Mouse (Mus musculus) myocyte (in vitro differentiated cells): ENCODE measurements at regions not wholly inside any gene's neighbourhood (a gene's known extent, or its start where the extent isn't known, plus 50 kb on each side); places are given as distances from the start of the nearest gene placed in this dataset.

Source experiments
- H3K27me3 ChIP-seq: one replicate; pipeline ENCODE4 v1.6.1; 2011; ENCODE audit not compliant: control insufficient read depth, insufficient read depth, insufficient read length
- H3K36me3 ChIP-seq: one replicate; pipeline ENCODE4 v1.6.1; 2011; ENCODE audit not compliant: control insufficient read depth, insufficient read depth
- H3K4me2 ChIP-seq: one replicate; pipeline ENCODE4 v1.6.1; 2011; ENCODE audit warnings: low read depth, control low read depth
- H3K4me3 ChIP-seq: one replicate; pipeline ENCODE4 v1.5.1; 2011; ENCODE audit warnings: mild to moderate bottlenecking, control low read depth, moderate library complexity
- H3K79me2 ChIP-seq: one replicate; pipeline ENCODE4 v1.6.1; 2011; ENCODE audit not compliant: control insufficient read depth, insufficient read depth
- H3ac ChIP-seq: one replicate; pipeline ENCODE4 v1.6.1; 2011; ENCODE audit not compliant: control insufficient read depth, insufficient read length
- CEBPB ChIP-seq: IDR thresholded peaks from 2 replicates; pipeline ENCODE4 v1.6.1; 2011; ENCODE audit warnings: mild to moderate bottlenecking, moderate library complexity; ENCODE audit not compliant: poor library complexity, insufficient read depth, severe bottlenecking
- E2F4 ChIP-seq: IDR thresholded peaks from one replicate; pipeline ENCODE4 v1.6.1; 2011; ENCODE audit warnings: mild to moderate bottlenecking, control low read depth, moderate library complexity; ENCODE audit not compliant: insufficient read depth
- MAX ChIP-seq: IDR thresholded peaks from one replicate; pipeline ENCODE4 v1.6.1; 2011; ENCODE audit warnings: low read depth, mild to moderate bottlenecking, control low read depth
- MYOD1 ChIP-seq, 3 experiments: IDR thresholded peaks; one replicate each; pipeline ENCODE4 v1.6.1; 2011; ENCODE audit warnings: control low read depth in 2 of 3, low read depth in 2 of 3, mild to moderate bottlenecking in 2 of 3, moderate library complexity in 1 of 3; ENCODE audit not compliant: insufficient read length in 2 of 3, control insufficient read depth in 1 of 3
- MYOG ChIP-seq, 3 experiments: IDR thresholded peaks; one replicate each; pipeline ENCODE4 v1.6.1; 2011; ENCODE audit warnings: control low read depth in 2 of 3, low read depth in 2 of 3, mild to moderate bottlenecking in 2 of 3; ENCODE audit not compliant: insufficient read length in 2 of 3, control insufficient read depth in 1 of 3, insufficient read depth in 1 of 3
- POLR2A ChIP-seq: IDR thresholded peaks from one replicate; pipeline ENCODE4 v1.6.1; 2011; ENCODE audit warnings: low read depth, mild to moderate bottlenecking, control low read depth, moderate library complexity; ENCODE audit not compliant: insufficient read length
- POLR2AphosphoS2 ChIP-seq: IDR thresholded peaks from one replicate; pipeline ENCODE4 v1.6.1; 2011; ENCODE audit warnings: low read depth, control low read depth; ENCODE audit not compliant: insufficient read length
- REST ChIP-seq: IDR thresholded peaks from one replicate; pipeline ENCODE4 v1.6.1; 2011; ENCODE audit warnings: mild to moderate bottlenecking, control low read depth, moderate library complexity; ENCODE audit not compliant: insufficient read depth, insufficient read length
- SRF ChIP-seq: IDR thresholded peaks from one replicate; pipeline ENCODE4 v1.6.1; 2011; ENCODE audit warnings: low read depth; ENCODE audit not compliant: control insufficient read depth, insufficient read length
- TCF12 ChIP-seq: IDR thresholded peaks from one replicate; pipeline ENCODE4 v1.6.1; 2011; ENCODE audit warnings: mild to moderate bottlenecking, control low read depth; ENCODE audit not compliant: poor library complexity, insufficient read depth, severe bottlenecking
- TCF3 ChIP-seq: IDR thresholded peaks from one replicate; pipeline ENCODE4 v1.6.1; 2011; ENCODE audit warnings: low read depth, control low read depth; ENCODE audit not compliant: insufficient read length
- USF1 ChIP-seq: IDR thresholded peaks from one replicate; pipeline ENCODE4 v1.6.1; 2011; ENCODE audit warnings: low read depth, mild to moderate bottlenecking, control low read depth, moderate library complexity

- H3K27me3 ChIP-seq = no peaks in the 10 kb centered on the region
- no peaks in the 10 kb centered on the region for H3K79me2 ChIP-seq
- no peaks in the 10 kb centered on the region for H3K36me3 ChIP-seq
- no peak overlapping the region for H3K4me3 ChIP-seq
- H3K4me2 ChIP-seq = no peak overlapping the region
- no peak overlapping the region for H3ac ChIP-seq
- TF ChIP-seq POLR2AphosphoS2 (no peak), MYOD1 (IDR thresholded peaks at IDR 0.05; ENCODE audit: control insufficient read depth in 1 of 3, insufficient read length in 2 of 3, low read depth in 2 of 3) (peak in 2 of 3 experiments; percentile 23 to 59)
Measured at GRCm38 (mm10) chr5:76420606-76421005, 57.0 kb upstream of the Nmu start.

DNA sequence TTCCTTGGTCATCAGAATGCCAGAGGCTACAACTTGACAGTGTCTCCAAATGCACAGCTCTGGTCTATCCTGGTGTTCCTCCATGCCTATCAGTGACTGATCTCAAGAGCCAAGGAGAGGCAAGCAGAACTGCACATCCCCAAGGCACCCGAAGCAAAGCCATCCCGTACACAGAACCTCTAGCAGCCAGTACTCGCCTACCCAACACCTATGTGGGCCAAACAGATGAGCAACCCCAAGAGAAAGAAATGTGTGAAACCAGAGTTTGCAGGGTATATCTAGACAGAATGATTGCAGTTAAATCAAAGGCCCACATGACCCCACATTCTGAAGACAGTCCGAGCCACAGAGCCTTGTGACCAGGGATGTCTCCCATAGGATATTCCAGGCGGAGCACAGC, 60.0 kb upstream of the Nmu start:
- Histone ChIP-seq H3K4me2 (no peak overlapping the region), H3K79me2 (no peaks in the 10 kb centered on the region), H3ac (no peak overlapping the region), H3K4me3 (no peak overlapping the region), H3K27me3 (no peaks in the 10 kb centered on the region), H3K36me3 (no peaks in the 10 kb centered on the region)
- TF ChIP-seq POLR2AphosphoS2 (no peak), REST (no peak), USF1 (no peak), MYOD1 (IDR thresholded peaks at IDR 0.05; ENCODE audit: control insufficient read depth in 1 of 3, insufficient read length in 2 of 3, low read depth in 2 of 3) (no peak), TCF3 (no peak), E2F4 (no peak), SRF (no peak)

DNA sequence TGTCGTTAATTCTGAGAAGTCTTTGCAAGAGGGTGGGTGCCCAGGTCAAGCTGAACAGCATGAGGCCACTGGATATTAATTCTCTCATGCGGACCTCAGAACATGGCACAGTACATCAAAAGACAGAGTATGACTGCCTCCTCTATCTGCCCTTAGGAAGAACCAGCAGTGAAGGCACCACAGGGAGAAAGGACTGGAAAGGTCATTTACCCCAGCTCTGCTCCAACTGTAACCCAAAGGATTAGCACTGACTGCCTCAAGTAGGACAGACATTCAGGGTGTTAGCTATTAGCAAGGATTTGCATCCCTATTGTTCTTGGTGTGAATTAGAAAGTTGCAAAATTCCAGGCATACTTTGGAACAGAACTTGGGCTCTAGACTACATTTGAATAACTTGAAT, 58.2 kb upstream of the Gm7271 start:
- Histone ChIP-seq H3K27me3 (no peaks in the 10 kb centered on the region), H3K4me3 (no peak overlapping the region), H3K36me3 (no peaks in the 10 kb centered on the region), H3K4me2 (no peak overlapping the region), H3K79me2 (no peaks in the 10 kb centered on the region), H3ac (no peak overlapping the region)
- TF ChIP-seq POLR2AphosphoS2 (no peak), TCF12 (no peak), REST (no peak), SRF (no peak), MYOD1 (IDR thresholded peaks at IDR 0.05; ENCODE audit: control insufficient read depth in 1 of 3, insufficient read length in 2 of 3, low read depth in 2 of 3) (no peak), POLR2A (no peak), USF1 (no peak), TCF3 (no peak), MAX (no peak), MYOG (IDR thresholded peaks at IDR 0.05; ENCODE audit: control insufficient read depth in 1 of 3, insufficient read depth in 1 of 3, insufficient read length in 2 of 3, low read depth in 2 of 3) (no peak), E2F4 (no peak), CEBPB (no peak)

DNA sequence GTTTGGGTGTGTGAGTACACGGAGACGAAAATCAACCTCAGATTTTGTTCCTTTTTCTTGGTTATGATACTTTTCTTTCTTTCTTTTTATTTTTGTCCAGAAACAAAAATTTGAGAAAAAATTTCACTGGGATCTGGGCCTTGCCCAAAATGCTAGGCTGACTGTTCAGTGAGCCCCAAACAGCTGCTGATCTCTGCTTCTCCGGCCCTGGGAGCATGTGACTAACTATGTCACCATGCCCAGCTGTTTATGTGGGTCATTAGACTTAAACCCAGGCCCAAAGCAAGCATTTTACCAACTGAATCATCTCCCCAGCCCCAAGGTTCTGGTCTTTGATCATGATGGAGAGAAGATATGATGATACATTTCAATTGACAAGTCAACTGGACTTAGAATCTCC, 56.3 kb upstream of the Gm7271 start:
- Histone ChIP-seq H3K27me3 (no peaks in the 10 kb centered on the region), H3K79me2 (no peaks in the 10 kb centered on the region), H3ac (no peak overlapping the region), H3K36me3 (no peaks in the 10 kb centered on the region), H3K4me3 (no peak overlapping the region), H3K4me2 (peak overlapping the region; percentile 13)
- no peak for TF ChIP-seq POLR2A
- TF ChIP-seq MYOG (IDR thresholded peaks at IDR 0.05; ENCODE audit: control insufficient read depth in 1 of 3, insufficient read depth in 1 of 3, insufficient read length in 2 of 3, low read depth in 2 of 3) = peak in 1 of 3 experiments; percentile 31
- TF ChIP-seq USF1 = peak; percentile 54
- TF ChIP-seq MYOD1 (IDR thresholded peaks at IDR 0.05; ENCODE audit: control insufficient read depth in 1 of 3, insufficient read length in 2 of 3, low read depth in 2 of 3) = peak in 2 of 3 experiments; percentile 58 to 67

DNA sequence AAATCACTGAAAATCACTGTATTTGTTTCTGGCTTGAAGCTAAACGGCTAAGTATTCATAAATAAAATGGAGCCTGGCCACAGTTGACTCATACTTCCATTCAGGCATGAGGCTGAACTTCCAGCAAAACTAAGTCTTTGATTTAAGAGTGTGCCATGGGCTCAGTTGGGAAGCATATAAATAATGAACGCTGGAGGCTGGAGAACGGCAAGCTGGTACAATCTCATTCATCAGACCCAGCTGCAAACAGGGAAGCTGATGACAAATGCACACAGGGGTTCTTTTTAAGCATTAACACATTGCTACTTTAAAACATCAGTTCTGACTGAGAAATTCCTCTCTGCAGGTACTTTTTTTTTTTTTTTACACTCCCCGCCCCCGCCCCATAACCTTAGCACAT, 54.4 kb upstream of the Gm7271 start:
- no peaks in the 10 kb centered on the region for H3K36me3 ChIP-seq
- no peaks in the 10 kb centered on the region for H3K79me2 ChIP-seq
- TF ChIP-seq MYOG (IDR thresholded peaks at IDR 0.05; ENCODE audit: control insufficient read depth in 1 of 3, insufficient read depth in 1 of 3, insufficient read length in 2 of 3, low read depth in 2 of 3) = no peak

GRCm38 (mm10) chr5:76433623-76434022, 50.2 kb upstream of the Gm7271 start:
- TF ChIP-seq E2F4 (no peak), POLR2AphosphoS2 (no peak), MAX (no peak), USF1 (no peak), SRF (no peak), MYOD1 (IDR thresholded peaks at IDR 0.05; ENCODE audit: control insufficient read depth in 1 of 3, insufficient read length in 2 of 3, low read depth in 2 of 3) (no peak), TCF3 (no peak), REST (no peak), CEBPB (no peak), MYOG (IDR thresholded peaks at IDR 0.05; ENCODE audit: control insufficient read depth in 1 of 3, insufficient read depth in 1 of 3, insufficient read length in 2 of 3, low read depth in 2 of 3) (no peak), POLR2A (no peak), TCF12 (no peak)
- H3K4me2 ChIP-seq = no peak overlapping the region
- H3K36me3 ChIP-seq = no peaks in the 10 kb centered on the region
- H3K4me3 ChIP-seq = no peak overlapping the region
- H3K27me3 ChIP-seq = no peaks in the 10 kb centered on the region
- H3K79me2 ChIP-seq = no peaks in the 10 kb centered on the region
- H3ac ChIP-seq = no peak overlapping the region

More for the DNA sequence above, 54.4 kb upstream of the Gm7271 start:
- no peak overlapping the region for H3K4me3 ChIP-seq
- no peak overlapping the region for H3K4me2 ChIP-seq
- H3ac ChIP-seq = no peak overlapping the region
- H3K27me3 ChIP-seq = no peaks in the 10 kb centered on the region
